Mouse (Mus musculus) intestine, postnatal 0 days (tissue): Measurements from ENCODE around the gene Gm45234. TPM values are rescaled to one million over a fixed set of nuclear protein-coding genes. Genes with fewer than 3 reads are reported as not detected.
A peak's percentile ranks its signal among the peaks of the same experiment; 100 is the strongest.

Experiments used
- ATAC-seq: fragments of 200-750 bp; cut with Nextera tagmentation; 2 replicates; pipeline ENCODE4 v1.8.0; 2017; ENCODE audit warnings: mild to moderate bottlenecking, moderate TSS enrichment, moderate library complexity
- H3K27ac ChIP-seq: fragments of 300-500 bp; sonication (generic); 2 replicates; pipeline ENCODE4 v1.5.1; 2014; ENCODE audit warnings: mild to moderate bottlenecking, low read depth, low read length, moderate library complexity
- H3K27me3 ChIP-seq: fragments of 300-500 bp; sonication (generic); replicated peaks from 2 replicates; pipeline ENCODE4 v1.6.1; 2014; ENCODE audit warnings: low read length, mixed read lengths; ENCODE audit not compliant: control insufficient read depth, insufficient read depth
- H3K36me3 ChIP-seq: fragments of 300-500 bp; sonication (generic); 2 replicates; pipeline ENCODE4 v1.6.1; 2014; ENCODE audit warnings: mild to moderate bottlenecking, moderate library complexity; ENCODE audit not compliant: control insufficient read depth, insufficient read depth
- H3K4me1 ChIP-seq: fragments of 300-500 bp; sonication (generic); replicated peaks from 2 replicates; pipeline ENCODE4 v1.6.1; 2014; ENCODE audit warnings: antibody characterized with exemption, low read length, mixed read lengths; ENCODE audit not compliant: control insufficient read depth, insufficient read depth
- H3K4me2 ChIP-seq: fragments of 300-500 bp; sonication (generic); replicated peaks from 2 replicates; pipeline ENCODE4 v1.6.1; 2014; ENCODE audit warnings: low read depth, mild to moderate bottlenecking, moderate library complexity
- H3K4me3 ChIP-seq: fragments of 300-500 bp; sonication (generic); 2 replicates; pipeline ENCODE4 v1.5.1; 2014; ENCODE audit warnings: low read depth, low read length
- H3K9ac ChIP-seq: fragments of 300-500 bp; sonication (generic); 2 replicates; pipeline ENCODE4 v1.6.1; 2014; ENCODE audit warnings: mild to moderate bottlenecking, low read depth, low read length
- H3K9me3 ChIP-seq: fragments of 300-500 bp; sonication (generic); 2 replicates; pipeline ENCODE4 v1.6.1; 2016; ENCODE audit warnings: mixed run types; ENCODE audit not compliant: control insufficient read depth
- CTCF ChIP-seq: sonication (generic); IDR thresholded peaks from 2 replicates; pipeline ENCODE4 v1.5.1; 2016; ENCODE audit warnings: low read depth, mild to moderate bottlenecking, control low read depth, antibody characterized with exemption, moderate library complexity
- WGBS: fragments of 180-500 bp; shearing (Covaris S2); extraction: QIAGEN DNeasy Blood & Tissue Kit; methylation state at CpG from one replicate; pipeline ENCODE4 v1.1.7; 2014; 5-methylcytosine and 5-hydroxymethylcytosine counted together
- microRNA counts: library from miRNA; unstranded; fragments of <30 nt; microRNA quantifications from one replicate; lab custom pipeline; 2016
- microRNA-seq: library from miRNA; unstranded; fragments of <30 nt; microRNA quantifications from one replicate; pipeline ENCODE4, GENCODE M21; 2016
- polyA plus RNA-seq: library from polyadenylated mRNA; unstranded; fragments of >200 nt; fragmentation: Nextera tagmentation; extraction: Ambion mirVana; gene quantifications from 2 replicates; pipeline ENCODE4 v1.2.1, GENCODE M21; 2015

Gm45234 gene
- polyA plus RNA-seq, 1 experiment from 2014 or later = not detected

DNA sequence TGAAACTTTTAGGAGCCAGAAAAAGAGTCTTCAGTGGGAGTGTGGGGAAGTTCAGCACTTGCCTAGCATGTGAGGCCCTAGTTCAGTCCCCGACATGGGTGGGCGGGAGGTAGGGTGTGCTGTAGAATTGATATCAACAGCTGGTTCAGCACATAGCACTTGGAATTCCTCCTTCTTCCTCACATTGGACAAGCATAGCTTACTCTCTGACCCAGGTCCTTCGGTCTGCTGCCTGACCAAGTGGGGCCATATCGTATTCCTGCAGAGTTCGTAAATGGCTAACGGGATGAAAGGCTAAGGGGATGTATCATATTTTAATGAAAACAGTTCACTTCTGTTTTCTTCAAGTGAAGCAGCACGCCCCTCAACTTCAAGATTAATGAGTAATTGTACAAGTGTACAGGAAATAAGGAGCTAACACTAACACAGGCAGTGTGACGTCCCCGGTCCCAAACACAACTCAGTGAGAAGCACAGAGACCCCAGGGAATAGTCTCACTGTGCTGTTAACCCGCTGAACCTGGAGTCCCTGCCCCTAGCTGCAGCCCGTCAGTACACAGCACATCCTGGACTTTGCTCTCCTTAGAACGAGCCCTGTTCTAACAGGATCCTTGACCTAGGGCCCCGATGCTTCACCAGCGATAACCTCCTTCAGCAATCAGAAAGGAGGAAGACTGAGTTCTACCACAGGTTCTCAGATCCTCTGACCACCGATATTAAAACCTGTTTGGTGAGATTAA is 62.4 kb downstream of the Gm45234 start:
- peak overlapping the region; percentile 77 for H3K27ac ChIP-seq
- H3K4me1 ChIP-seq = no peaks in the 10 kb centered on the region
- 34% methylated on average over 15 of the region's 15 CpGs for WGBS
- H3K9me3 ChIP-seq = no peaks in the 10 kb centered on the region
- TF ChIP-seq CTCF = peak; percentile 28; the same call in 1 of the 2 replicates
- no peak overlapping the region for H3K9ac ChIP-seq
- H3K27me3 ChIP-seq = no peaks in the 10 kb centered on the region
- no peak overlapping the region for H3K4me3 ChIP-seq
- H3K4me2 ChIP-seq = no peak overlapping the region; the same call in 1 of the 2 replicates
- peaks cover 5% of the 10 kb centered on the region for H3K36me3 ChIP-seq
- ATAC-seq = peak; percentile 53

DNA sequence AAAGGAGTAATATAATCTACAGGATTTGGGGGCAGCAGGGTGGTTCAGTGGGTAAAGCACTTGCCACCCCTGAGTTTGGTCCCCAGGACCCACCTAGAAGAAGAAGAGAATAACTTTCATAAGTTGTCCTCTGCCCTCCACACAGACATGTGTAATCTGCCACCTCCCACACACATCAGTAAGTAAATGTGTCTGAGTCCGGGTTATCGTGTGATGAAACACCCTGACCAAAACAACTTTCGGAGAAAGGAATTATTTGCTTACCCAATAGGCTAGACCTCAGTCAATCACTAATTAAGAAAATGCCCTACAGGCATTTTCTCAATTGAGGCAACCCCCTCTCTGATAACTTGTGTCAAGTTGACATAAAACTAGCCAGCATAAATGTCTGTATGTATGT is 65.3 kb downstream of the Gm45234 start:
- Histone ChIP-seq H3K27me3 (no peaks in the 10 kb centered on the region), H3K4me3 (no peak overlapping the region), H3K36me3 (no peaks in the 10 kb centered on the region; the same call in 1 of the 2 replicates), H3K9ac (no peak overlapping the region), H3K9me3 (no peaks in the 10 kb centered on the region), H3K4me1 (no peaks in the 10 kb centered on the region), H3K4me2 (no peak overlapping the region), H3K27ac (peak overlapping the region; percentile 29)
- no peak for TF ChIP-seq CTCF
- 86% methylated on average over 3 of the region's 3 CpGs for WGBS
- no peak for ATAC-seq

MicroRNAs within 50 kb of the gene (microRNA counts, 519-probe panel; counts per million panel counts)
- 5,221 counts per million, percentile 86 among the panel's probes with 10 or more counts for microRNA mmu-miR-141 (lab: Ali Mortazavi, UCI)
- 5,884 counts per million, percentile 94 among the panel's probes with 10 or more counts for microRNA mmu-miR-200c (lab: Ali Mortazavi, UCI)

Small RNA genes lying within 50 kb of the gene (microRNA-seq; reads per million reads assigned to microRNA genes)
- gene Mir141 (6,786 reads per million, percentile 92 among the genes with 10 or more reads in this experiment), gene Mir200c (29,744 reads per million, percentile 97 among the genes with 10 or more reads in this experiment)

Other genes starting within 250 kb of the Gm45234 start
- 6.9 and 7.5 TPM in 2 replicates for gene C1ra, start 243.6 kb downstream of the Gm45234 start, polyA plus RNA-seq
- 9.1 and 10.4 TPM in 2 replicates for gene C1s1, start 213.7 kb downstream of the Gm45234 start, polyA plus RNA-seq
- not detected in 2 replicates for gene C1rb, start 185.7 kb downstream of the Gm45234 start, polyA plus RNA-seq
- not detected in 2 replicates for gene C1s2, start 119.9 kb downstream of the Gm45234 start, polyA plus RNA-seq
- gene Lpcat3, start 93.0 kb downstream of the Gm45234 start, polyA plus RNA-seq = 209 and 212 TPM in 2 replicates
- 96.6 and 97.3 TPM in 2 replicates for gene Emg1, start 43.8 kb downstream of the Gm45234 start, polyA plus RNA-seq
- 249 and 255 TPM in 2 replicates for gene Phb2, start 43.7 kb downstream of the Gm45234 start, polyA plus RNA-seq
- gene Ptpn6, start 17.3 kb downstream of the Gm45234 start, polyA plus RNA-seq = 17.4 TPM in 2 replicates
- gene Grcc10, start 14.6 kb downstream of the Gm45234 start, polyA plus RNA-seq = 238 and 259 TPM in 2 replicates
- gene Atn1, start 503 bp upstream of the Gm45234 start, polyA plus RNA-seq = 7.6 and 8.4 TPM in 2 replicates
- gene Eno2, start 13.7 kb upstream of the Gm45234 start, polyA plus RNA-seq = 3.5 and 4.6 TPM in 2 replicates
- gene Lrrc23, start 23.7 kb upstream of the Gm45234 start, polyA plus RNA-seq = 0.21 TPM in 1 of 2 replicates, not detected in the other
- 57.7 and 69.5 TPM in 2 replicates for gene Spsb2, start 52.6 kb upstream of the Gm45234 start, polyA plus RNA-seq
- 489 and 537 TPM in 2 replicates for gene Tpi1, start 58.3 kb upstream of the Gm45234 start, polyA plus RNA-seq
- gene Usp5, start 73.5 kb upstream of the Gm45234 start, polyA plus RNA-seq = 44.8 and 45.0 TPM in 2 replicates
- gene Cdca3, start 73.5 kb upstream of the Gm45234 start, polyA plus RNA-seq = 45.4 and 57.4 TPM in 2 replicates
- 0.42 and 0.47 TPM in 2 replicates for gene Gnb3, start 84.3 kb upstream of the Gm45234 start, polyA plus RNA-seq
- 4.5 and 4.6 TPM in 2 replicates for gene P3h3, start 101.7 kb upstream of the Gm45234 start, polyA plus RNA-seq
- 0.46 and 0.64 TPM in 2 replicates for gene Gpr162, start 108.0 kb upstream of the Gm45234 start, polyA plus RNA-seq
- gene Cd4, start 132.2 kb upstream of the Gm45234 start, polyA plus RNA-seq = 0.75 and 0.83 TPM in 2 replicates
- gene Lag3, start 155.7 kb upstream of the Gm45234 start, polyA plus RNA-seq = 1.6 and 1.7 TPM in 2 replicates
- 167 and 169 TPM in 2 replicates for gene Ptms, start 164.1 kb upstream of the Gm45234 start, polyA plus RNA-seq
- 265 and 269 TPM in 2 replicates for gene Mlf2, start 175.4 kb upstream of the Gm45234 start, polyA plus RNA-seq
- gene Cops7a, start 209.5 kb upstream of the Gm45234 start, polyA plus RNA-seq = 105 and 110 TPM in 2 replicates
- 1.8 and 2.1 TPM in 2 replicates for gene Pianp, start 240.7 kb upstream of the Gm45234 start, polyA plus RNA-seq